Mouse (Mus musculus): ENCODE measurements at regions not wholly inside any gene's neighbourhood (a gene's known extent, or its start where the extent isn't known, plus 50 kb on each side); places are given as distances from the start of the nearest gene placed in this dataset.

DNA sequence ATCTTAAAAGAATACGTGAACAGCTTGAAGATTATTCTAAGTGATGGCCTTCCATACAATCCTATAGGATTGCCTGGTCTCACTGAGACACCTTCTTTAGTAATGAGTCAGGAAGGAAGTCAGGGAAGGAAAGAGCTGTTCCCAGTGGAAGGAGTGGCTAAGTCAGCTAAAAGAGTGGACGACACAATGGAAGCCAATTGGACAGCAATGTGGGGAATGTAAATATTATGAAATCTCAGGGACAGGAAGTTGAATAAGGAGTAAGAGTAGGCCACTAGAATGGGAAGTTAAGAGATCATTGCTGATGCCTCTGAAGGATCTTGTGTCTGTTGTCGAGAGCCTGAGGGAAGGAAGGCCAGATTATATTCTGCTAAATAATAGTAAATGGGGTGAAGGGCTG lies 258.9 kb downstream of the Btg1 start:
- no peak overlapping the region for H3K4me3 ChIP-seq (ENCODE audit: low read length)
- H3K9me3 ChIP-seq (ENCODE audit: low read length), result no peaks in the 10 kb centered on the region
- no peaks in the 10 kb centered on the region for H3K36me3 ChIP-seq (ENCODE audit: insufficient read depth, low read length)
- no peaks in the 10 kb centered on the region for H3K4me1 ChIP-seq (ENCODE audit: insufficient read depth, low read length)
- no peak overlapping the region for H3K9ac ChIP-seq (replicated peaks; ENCODE audit: low read length)
- no peak overlapping the region for H3K27ac ChIP-seq (ENCODE audit: low read length)
- ATAC-seq (ENCODE audit: low FRiP score, low TSS enrichment), result no peak
- H3K27me3 ChIP-seq (ENCODE audit: insufficient read depth, low read length), result no peaks in the 10 kb centered on the region
- 77% methylated on average over 3 of the region's 3 CpGs for WGBS
- no peak overlapping the region for H3K4me2 ChIP-seq (replicated peaks; ENCODE audit: low read depth, low read length)

DNA sequence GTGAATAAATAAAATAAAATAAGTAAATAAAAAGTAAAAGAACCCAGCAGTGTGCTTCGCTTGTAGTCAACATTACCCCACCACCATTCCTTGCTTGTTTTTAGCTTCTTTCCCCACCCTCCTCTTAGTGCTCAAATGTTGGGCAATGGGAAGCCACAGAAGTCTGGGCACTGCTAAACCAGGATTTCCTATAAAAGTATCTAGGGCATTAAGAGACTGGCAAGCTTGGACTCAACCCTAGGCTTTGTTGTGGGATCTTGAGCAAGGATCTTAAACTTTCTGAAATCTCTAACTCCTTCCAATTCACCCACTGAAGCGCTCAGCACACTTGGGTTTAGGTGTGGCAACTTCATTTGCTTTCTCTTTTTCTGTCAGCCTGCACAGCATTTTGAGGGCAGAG lies 262.6 kb downstream of the Btg1 start:
- Histone ChIP-seq H3K27me3 (ENCODE audit: insufficient read depth, low read length) (no peaks in the 10 kb centered on the region), H3K36me3 (ENCODE audit: insufficient read depth, low read length) (no peaks in the 10 kb centered on the region), H3K4me1 (ENCODE audit: insufficient read depth, low read length) (no peaks in the 10 kb centered on the region), H3K27ac (ENCODE audit: low read length) (no peak overlapping the region), H3K9me3 (ENCODE audit: low read length) (no peaks in the 10 kb centered on the region), H3K4me3 (ENCODE audit: low read length) (no peak overlapping the region), H3K4me2 (replicated peaks; ENCODE audit: low read depth, low read length) (no peak overlapping the region), H3K9ac (replicated peaks; ENCODE audit: low read length) (no peak overlapping the region)
- WGBS, result 90% methylated on average over 2 of the region's 2 CpGs
- ATAC-seq (ENCODE audit: low FRiP score, low TSS enrichment), result no peak

DNA sequence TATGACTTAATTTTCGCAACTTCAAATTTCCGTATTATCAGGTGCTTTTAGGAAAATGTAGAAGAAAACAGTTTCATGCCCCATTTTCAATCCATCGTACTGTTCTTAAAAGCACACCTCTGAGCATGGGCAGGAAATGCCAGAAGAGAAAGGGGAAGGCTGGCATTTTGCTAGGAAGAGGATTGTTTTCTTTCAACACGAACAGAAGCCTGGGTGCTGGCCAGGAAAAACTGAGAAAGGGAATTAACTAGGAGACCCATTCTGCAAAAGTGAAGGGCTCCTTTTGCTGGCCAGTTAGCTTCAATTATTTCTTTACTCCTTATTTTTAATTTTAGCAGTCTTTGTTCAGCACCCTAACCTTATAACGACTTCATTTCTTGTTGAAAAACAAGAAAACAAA lies 264.0 kb downstream of the Btg1 start:
- H3K9me3 ChIP-seq (ENCODE audit: low read length), result no peaks in the 10 kb centered on the region
- H3K4me3 ChIP-seq (ENCODE audit: low read length), result no peak overlapping the region
- ATAC-seq (ENCODE audit: low FRiP score, low TSS enrichment), result no peak
- H3K36me3 ChIP-seq (ENCODE audit: insufficient read depth, low read length), result no peaks in the 10 kb centered on the region
- no peaks in the 10 kb centered on the region for H3K4me1 ChIP-seq (ENCODE audit: insufficient read depth, low read length)
- no peak overlapping the region for H3K4me2 ChIP-seq (replicated peaks; ENCODE audit: low read depth, low read length)
- no peak overlapping the region for H3K9ac ChIP-seq (replicated peaks; ENCODE audit: low read length)
- 75% methylated on average over 5 of the region's 5 CpGs for WGBS
- no peaks in the 10 kb centered on the region for H3K27me3 ChIP-seq (ENCODE audit: insufficient read depth, low read length)
- no peak overlapping the region for H3K27ac ChIP-seq (ENCODE audit: low read length)

DNA sequence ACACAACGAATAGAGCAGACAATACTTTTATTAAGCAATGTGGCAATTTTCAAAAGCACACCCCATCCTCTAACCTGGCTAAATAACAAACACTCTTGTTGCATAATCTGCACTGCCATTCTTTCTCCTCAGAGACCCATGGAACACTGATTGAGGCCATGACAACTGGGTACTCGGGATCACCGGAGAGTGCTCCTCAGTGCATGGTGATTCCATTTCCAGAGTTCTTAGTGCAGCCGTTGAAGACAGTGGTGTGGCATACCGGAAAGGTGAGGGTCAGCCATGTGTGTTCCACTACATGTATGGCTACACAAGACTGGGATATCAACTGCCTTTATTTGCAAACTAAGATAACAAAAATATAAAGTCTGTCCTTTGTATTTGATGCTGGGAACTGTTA lies 264.4 kb downstream of the Btg1 start:
- no peak for ATAC-seq (ENCODE audit: low FRiP score, low TSS enrichment)

DNA sequence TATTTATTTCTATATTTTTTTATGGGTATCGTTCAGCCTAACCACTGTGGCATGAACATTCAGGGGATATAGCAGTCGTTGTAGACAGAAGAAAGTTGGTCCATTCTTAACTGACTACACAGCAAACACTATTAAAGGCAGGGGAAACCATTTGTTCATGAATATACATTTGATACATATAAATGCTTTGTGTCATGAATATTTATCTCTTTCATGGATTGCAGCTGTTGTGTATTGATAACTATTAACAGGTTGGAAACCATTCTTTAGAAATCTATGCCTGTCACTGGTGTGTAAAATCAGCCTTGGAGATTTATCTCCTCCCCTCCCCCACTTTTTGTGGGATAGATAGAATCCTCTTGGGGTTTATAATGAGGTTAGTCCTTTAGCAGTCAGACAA lies 264.9 kb downstream of the Btg1 start:
- Histone ChIP-seq H3K4me3 (ENCODE audit: low read length) (no peak overlapping the region), H3K27me3 (ENCODE audit: insufficient read depth, low read length) (no peaks in the 10 kb centered on the region), H3K4me1 (ENCODE audit: insufficient read depth, low read length) (no peaks in the 10 kb centered on the region), H3K4me2 (replicated peaks; ENCODE audit: low read depth, low read length) (no peak overlapping the region), H3K9me3 (ENCODE audit: low read length) (no peaks in the 10 kb centered on the region), H3K9ac (replicated peaks; ENCODE audit: low read length) (no peak overlapping the region), H3K27ac (ENCODE audit: low read length) (no peak overlapping the region), H3K36me3 (ENCODE audit: insufficient read depth, low read length) (no peaks in the 10 kb centered on the region)
- WGBS, result 88% methylated on average over 2 of the region's 2 CpGs
- no peak for ATAC-seq (ENCODE audit: low FRiP score, low TSS enrichment)

More for the DNA sequence above, 264.4 kb downstream of the Btg1 start:
- Histone ChIP-seq H3K36me3 (ENCODE audit: insufficient read depth, low read length) (no peaks in the 10 kb centered on the region), H3K4me1 (ENCODE audit: insufficient read depth, low read length) (no peaks in the 10 kb centered on the region), H3K9me3 (ENCODE audit: low read length) (no peaks in the 10 kb centered on the region), H3K9ac (replicated peaks; ENCODE audit: low read length) (no peak overlapping the region), H3K27ac (ENCODE audit: low read length) (no peak overlapping the region), H3K4me3 (ENCODE audit: low read length) (no peak overlapping the region), H3K27me3 (ENCODE audit: insufficient read depth, low read length) (no peaks in the 10 kb centered on the region), H3K4me2 (replicated peaks; ENCODE audit: low read depth, low read length) (no peak overlapping the region)
- WGBS, result 84% methylated on average over 5 of the region's 5 CpGs

DNA sequence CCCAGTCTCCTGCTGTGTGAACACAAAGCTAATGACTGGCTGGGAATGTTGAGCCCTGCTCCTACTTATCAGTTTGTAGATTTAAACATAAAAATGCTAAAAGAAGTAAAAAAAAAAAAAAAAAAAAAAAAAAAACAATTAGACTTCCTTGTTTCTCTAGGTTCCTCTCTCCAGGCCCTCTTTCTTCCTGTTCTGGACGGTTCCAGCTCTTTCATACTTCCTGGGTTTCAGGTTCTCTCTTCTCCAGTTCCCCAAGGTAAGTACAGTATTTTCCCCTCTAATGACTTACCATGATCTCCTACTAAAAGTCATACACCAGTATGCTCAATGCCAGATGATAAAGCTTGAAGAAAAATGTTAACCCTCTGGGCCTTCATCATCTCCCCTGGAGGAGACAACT lies 284.3 kb downstream of the Btg1 start:
- whole genome bisulfite sequencing, result 43% methylated on average over 1 of the region's 1 CpGs
- no peak for ATAC-seq (ENCODE audit: low FRiP score, low TSS enrichment)
- Histone ChIP-seq H3K27ac (ENCODE audit: low read length) (no peak overlapping the region), H3K4me1 (ENCODE audit: insufficient read depth, low read length) (no peaks in the 10 kb centered on the region), H3K9ac (replicated peaks; ENCODE audit: low read length) (no peak overlapping the region), H3K4me3 (ENCODE audit: low read length) (no peak overlapping the region), H3K27me3 (ENCODE audit: insufficient read depth, low read length) (no peaks in the 10 kb centered on the region), H3K36me3 (ENCODE audit: insufficient read depth, low read length) (no peaks in the 10 kb centered on the region), H3K4me2 (replicated peaks; ENCODE audit: low read depth, low read length) (no peak overlapping the region), H3K9me3 (ENCODE audit: low read length) (no peaks in the 10 kb centered on the region)

DNA sequence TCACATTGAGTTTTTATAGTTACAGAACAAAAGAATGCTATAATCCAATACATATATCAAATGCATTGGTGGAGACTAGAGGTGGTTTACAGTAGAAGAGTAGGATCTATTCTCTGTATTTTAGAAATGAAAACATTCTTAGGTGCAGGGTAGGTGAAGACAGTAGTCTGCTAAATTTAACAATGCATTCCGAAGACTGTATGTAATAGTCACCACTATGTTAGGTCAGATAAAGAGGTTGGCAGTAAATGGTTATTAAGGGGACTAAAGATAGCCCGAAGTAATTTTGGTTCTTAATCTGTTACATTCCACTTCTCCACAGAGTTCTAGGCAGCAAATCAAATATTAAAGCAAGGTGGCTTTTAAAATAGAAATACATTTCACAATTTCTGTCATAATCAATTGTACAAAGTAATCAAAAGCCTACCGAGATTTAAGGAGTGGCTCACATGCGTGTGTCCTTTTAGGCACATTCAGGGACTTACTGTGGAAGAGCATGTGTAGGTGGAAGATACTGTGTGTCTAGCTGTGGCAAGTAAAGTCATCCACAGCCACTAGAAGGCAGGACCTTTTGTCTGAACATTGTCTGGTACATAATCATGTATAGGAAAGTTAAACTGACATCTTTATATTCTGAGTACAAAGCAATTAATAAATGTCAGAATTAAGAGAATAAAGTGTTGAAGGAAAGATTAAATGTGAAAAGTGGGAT lies 288.4 kb downstream of the Btg1 start:
- Histone ChIP-seq H3K4me3 (ENCODE audit: low read length) (no peak overlapping the region), H3K9ac (replicated peaks; ENCODE audit: low read length) (no peak overlapping the region), H3K9me3 (ENCODE audit: low read length) (no peaks in the 10 kb centered on the region), H3K4me1 (ENCODE audit: insufficient read depth, low read length) (no peaks in the 10 kb centered on the region), H3K36me3 (ENCODE audit: insufficient read depth, low read length) (no peaks in the 10 kb centered on the region), H3K4me2 (replicated peaks; ENCODE audit: low read depth, low read length) (no peak overlapping the region), H3K27me3 (ENCODE audit: insufficient read depth, low read length) (no peaks in the 10 kb centered on the region), H3K27ac (ENCODE audit: low read length) (no peak overlapping the region)
- WGBS, result 89% methylated on average over 4 of the region's 4 CpGs
- ATAC-seq (ENCODE audit: low FRiP score, low TSS enrichment), result no peak

DNA sequence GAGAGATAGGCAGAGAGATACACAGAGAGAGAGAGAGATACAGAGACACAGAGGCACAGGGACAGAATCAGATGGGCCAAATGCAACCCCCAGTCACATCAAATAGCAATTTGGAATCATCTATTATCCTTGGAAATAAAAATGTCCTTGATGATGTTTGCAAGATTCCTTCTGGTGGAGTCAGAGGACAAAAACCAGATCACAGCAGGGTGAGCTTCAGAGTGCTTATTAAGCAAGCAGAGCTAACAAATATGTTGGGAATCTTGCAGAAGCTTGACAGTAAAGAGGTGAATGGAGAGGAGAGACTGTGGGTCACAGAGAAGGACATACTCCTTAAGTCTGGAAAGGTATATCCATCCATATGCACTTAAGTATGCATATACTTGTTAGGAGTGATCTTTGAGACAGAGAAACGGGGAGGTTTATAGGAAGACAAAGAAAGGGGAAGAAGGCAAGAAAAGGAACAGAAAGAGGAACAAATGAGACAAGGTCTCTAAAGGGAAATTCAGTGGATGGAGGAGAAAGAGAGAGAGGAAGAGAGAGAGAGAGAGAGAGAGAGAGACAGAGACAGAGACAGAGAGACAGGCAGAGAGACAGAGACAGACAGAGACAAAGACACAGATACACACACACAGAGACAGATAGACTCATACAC lies 293.0 kb downstream of the Btg1 start:
- Histone ChIP-seq H3K4me1 (ENCODE audit: insufficient read depth, low read length) (no peaks in the 10 kb centered on the region), H3K36me3 (ENCODE audit: insufficient read depth, low read length) (no peaks in the 10 kb centered on the region), H3K4me2 (replicated peaks; ENCODE audit: low read depth, low read length) (no peak overlapping the region), H3K9me3 (ENCODE audit: low read length) (peaks cover 13% of the 10 kb centered on the region), H3K4me3 (ENCODE audit: low read length) (no peak overlapping the region), H3K27ac (ENCODE audit: low read length) (no peak overlapping the region), H3K27me3 (ENCODE audit: insufficient read depth, low read length) (no peaks in the 10 kb centered on the region), H3K9ac (replicated peaks; ENCODE audit: low read length) (no peak overlapping the region)
- no peak for ATAC-seq (ENCODE audit: low FRiP score, low TSS enrichment)
- 70% methylated on average over 1 of the region's 1 CpGs for WGBS

DNA sequence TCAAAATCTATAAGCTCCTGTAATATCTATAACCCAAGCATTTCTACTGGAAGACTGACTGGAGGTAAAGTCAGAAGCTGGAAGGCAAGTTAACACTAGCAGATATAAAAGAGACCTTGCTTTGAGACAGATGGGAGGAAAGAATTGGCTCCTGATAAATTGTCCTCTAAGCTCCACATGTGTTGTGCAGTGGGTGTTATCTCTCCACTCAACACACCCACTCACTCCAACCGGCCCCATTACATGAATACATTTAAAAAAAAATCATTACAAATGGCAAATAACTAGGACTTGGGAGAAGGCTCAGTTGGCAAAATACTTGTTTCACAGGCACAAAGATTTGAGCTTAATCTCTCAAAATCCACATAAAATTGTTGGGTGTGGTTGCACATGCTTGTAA lies 304.4 kb downstream of the Btg1 start:
- WGBS, result 90% methylated on average over 1 of the region's 1 CpGs
- H3K9me3 ChIP-seq (ENCODE audit: low read length), result peaks cover 15% of the 10 kb centered on the region
- H3K36me3 ChIP-seq (ENCODE audit: insufficient read depth, low read length), result no peaks in the 10 kb centered on the region
- no peak overlapping the region for H3K27ac ChIP-seq (ENCODE audit: low read length)
- H3K4me3 ChIP-seq (ENCODE audit: low read length), result no peak overlapping the region
- no peaks in the 10 kb centered on the region for H3K4me1 ChIP-seq (ENCODE audit: insufficient read depth, low read length)
- H3K4me2 ChIP-seq (replicated peaks; ENCODE audit: low read depth, low read length), result no peak overlapping the region
- ATAC-seq (ENCODE audit: low FRiP score, low TSS enrichment), result no peak
- no peaks in the 10 kb centered on the region for H3K27me3 ChIP-seq (ENCODE audit: insufficient read depth, low read length)
- no peak overlapping the region for H3K9ac ChIP-seq (replicated peaks; ENCODE audit: low read length)

DNA sequence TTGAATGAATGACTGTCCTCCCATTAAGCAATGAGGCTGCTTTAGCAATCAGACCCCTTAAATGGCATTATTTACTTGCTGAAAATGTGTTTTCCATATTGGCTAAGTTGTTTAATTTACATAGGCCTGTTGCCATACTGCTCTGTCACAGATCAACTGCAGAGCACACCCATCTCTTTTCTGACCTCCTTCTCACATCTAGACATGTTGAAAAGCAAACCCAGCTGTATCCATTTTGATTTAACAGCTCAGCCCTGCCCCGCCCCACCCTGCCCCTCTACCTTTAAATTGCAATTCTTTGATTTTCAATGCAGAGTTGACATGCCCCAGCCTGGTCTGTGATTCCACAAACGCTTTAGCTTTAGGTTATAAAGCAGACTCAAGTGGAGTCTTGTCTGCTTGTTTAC lies 307.5 kb downstream of the Btg1 start:
- no peak for ATAC-seq (ENCODE audit: low FRiP score, low TSS enrichment)
- Histone ChIP-seq H3K9me3 (ENCODE audit: low read length) (peaks cover 1% of the 10 kb centered on the region; the same call in 1 of the 2 replicates), H3K9ac (replicated peaks; ENCODE audit: low read length) (no peak overlapping the region), H3K27ac (ENCODE audit: low read length) (no peak overlapping the region), H3K4me1 (ENCODE audit: insufficient read depth, low read length) (no peaks in the 10 kb centered on the region), H3K4me2 (replicated peaks; ENCODE audit: low read depth, low read length) (no peak overlapping the region), H3K36me3 (ENCODE audit: insufficient read depth, low read length) (no peaks in the 10 kb centered on the region), H3K4me3 (ENCODE audit: low read length) (no peak overlapping the region), H3K27me3 (ENCODE audit: insufficient read depth, low read length) (no peaks in the 10 kb centered on the region)
- 61% methylated on average over 2 of the region's 2 CpGs for WGBS

Measured in kidney, embryonic 16.5 days (tissue).